Mouse (Mus musculus) CH12F3 (cell line): Measurements from ENCODE around the gene Gabra3.

Experiments
- in situ Hi-C: fragments of 300-500 bp; cut with MboI; formaldehyde crosslinking; loops from 2 replicates; pipeline ENCODE4 v1.14.3; 2020; ENCODE audit warnings: low sequenced_read_pairs

Gabra3 gene

DNA sequence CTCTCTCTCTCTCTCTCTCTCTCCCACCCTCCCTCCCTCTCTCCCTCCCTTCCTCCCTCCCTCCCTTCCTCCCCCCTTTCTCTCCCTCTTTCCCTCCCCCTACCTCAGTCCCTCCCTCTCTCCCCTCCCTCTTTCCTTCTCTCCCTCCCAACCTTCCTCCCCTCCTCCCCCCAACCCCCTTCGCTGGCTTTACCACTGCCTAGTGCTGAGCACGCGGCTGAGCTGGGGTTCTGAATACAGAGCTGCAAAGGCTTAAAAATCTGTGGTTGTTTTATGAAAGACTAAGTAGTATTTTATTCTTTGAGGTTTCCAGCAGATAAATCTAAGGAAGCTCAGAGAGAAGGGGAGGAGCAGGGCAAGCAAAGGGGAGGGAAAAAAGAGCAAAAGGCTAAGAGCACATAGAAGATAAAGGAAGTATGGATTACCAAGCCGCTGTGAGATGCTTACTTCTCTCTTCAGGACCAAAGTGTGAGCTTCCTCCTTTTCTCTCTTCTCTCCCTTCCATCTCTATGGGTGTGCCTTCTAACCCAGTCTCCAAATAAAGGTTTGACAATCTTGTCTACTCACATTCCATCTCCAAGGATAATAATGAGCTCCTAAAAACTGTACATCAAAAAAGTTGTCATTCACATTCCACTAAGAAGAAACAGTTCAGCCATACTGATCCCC lies at the start of gene Gabra3:
TSS of gene Gabra3 (minus strand) at position 619 of the 669 bp plus-strand sequence.
- in situ Hi-C loops: no loop called here

DNA sequence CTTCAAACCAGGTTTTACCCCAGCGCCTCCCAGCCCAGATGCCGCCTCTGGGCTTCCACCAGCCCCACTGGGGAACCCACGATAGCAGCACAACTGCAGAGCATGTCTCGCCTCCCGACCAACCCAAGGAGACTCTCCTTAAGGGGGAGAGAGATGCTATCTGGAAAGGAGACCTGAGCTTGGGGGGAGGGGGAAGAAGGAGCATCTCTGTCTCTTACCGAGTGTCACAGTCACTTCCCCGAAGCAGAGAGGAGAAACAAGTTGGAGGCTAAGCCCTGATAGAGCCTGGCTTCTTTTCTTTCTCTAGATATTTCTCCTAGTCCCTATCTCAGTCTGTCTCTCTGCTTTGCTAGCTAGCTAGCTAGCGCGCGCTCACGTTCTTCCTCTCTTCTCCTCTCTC lies 859 bp downstream of the Gabra3 start:
- in situ Hi-C loops: no loop called here

GRCm38 (mm10) chrX:72655381-72655780 lies 1.3 kb downstream of the Gabra3 start:
- in situ Hi-C loops: no loop called here

DNA sequence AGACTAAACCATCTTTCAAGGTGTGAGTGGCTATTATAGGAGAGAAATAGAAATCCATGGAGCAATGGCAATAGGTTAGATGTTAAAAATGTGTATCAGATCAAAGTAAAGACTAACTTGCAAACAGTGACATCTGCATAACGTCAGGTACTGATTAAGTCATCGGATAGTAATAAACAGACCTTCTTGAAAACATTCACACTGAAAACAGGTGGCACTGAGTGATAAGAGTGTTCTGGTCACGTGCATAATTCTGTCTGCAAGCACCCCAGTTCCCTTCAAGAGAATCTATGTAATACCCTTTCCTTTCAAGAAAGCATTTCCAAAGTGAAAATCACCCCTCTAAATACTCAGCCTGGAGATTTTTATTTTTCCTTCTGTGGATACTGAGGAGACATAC lies 6.0 kb downstream of the Gabra3 start:
- in situ Hi-C loops: no loop called here

GRCm38 (mm10) chrX:72644691-72645090 lies 12.0 kb downstream of the Gabra3 start:
- in situ Hi-C loops: no loop called here

DNA sequence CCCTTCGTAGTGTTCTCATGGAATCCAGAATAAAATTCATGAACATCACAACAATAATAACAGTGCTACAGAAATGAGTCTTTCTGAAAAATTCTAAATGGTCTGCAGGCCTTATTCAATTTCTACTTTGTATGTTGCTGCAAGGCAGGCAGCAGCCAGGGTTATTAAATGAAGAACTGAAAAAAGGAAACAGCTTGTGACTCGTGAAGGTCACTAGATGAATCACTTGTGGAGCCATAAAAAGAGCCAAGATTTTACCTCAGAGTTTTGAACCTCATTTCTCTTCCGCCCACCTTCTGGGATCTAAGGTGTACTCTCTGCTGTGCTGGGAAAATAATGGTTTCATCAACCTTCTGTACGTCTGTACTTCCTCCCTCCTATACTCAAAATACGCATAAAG lies 159.4 kb downstream of the Gabra3 start:
- in situ Hi-C loops: no loop called here

GRCm38 (mm10) chrX:72489806-72490205 lies 166.8 kb downstream of the Gabra3 start:
- in situ Hi-C loops: no loop called here

- in situ Hi-C loops: no loop called here
These were observed 269.9 kb downstream of the Gabra3 start, which contains the start of gene Magea10 for GRCm38 (mm10) chrX:72386758-72387157. Gene Magea10 (minus strand): TSS chrX:72386858.
